Mouse (Mus musculus): ENCODE measurements around the gene Cep57l1. TPM values are rescaled to one million over a fixed set of nuclear protein-coding genes. Genes with fewer than 3 reads are reported as not detected.

Gene Cep57l1
- polyA plus RNA-seq, 2 experiments: 7.1 to 10.6 TPM

DNA sequence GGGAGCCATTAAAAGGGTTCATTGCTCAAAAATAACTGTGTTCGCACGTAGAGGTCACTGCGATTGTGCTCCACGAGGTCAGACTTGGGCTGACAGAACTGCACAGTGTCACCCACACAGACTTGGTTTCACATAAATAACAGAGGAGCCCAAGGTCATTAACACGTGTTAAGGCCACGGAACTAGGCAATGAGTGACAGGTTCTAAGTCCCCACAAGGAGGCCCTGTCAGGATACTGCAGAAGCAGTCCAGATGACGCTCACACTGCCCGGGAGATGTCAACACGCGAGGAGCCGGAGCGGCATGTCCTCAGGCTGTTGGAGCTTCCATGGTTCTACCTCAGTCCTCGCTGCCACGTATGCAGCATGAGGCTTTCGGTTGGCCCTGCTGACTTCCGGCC is 72.4 kb downstream of the Cep57l1 start:
- 89% methylated on average over 16 of the region's 16 CpGs for WGBS (ENCODE audit: insufficient replicate concordance)
- ATAC-seq (ENCODE audit: insufficient read depth): no peak
- H3K27ac ChIP-seq: no peak overlapping the region
- DNase-seq (ENCODE audit: low read depth in 3 of 3, low spot score in 3 of 3): no peak
- no peaks in the 10 kb centered on the region for H3K9me3 ChIP-seq (ENCODE audit: control insufficient read depth, low read length)
- no peaks in the 10 kb centered on the region; the same call in 1 of the 2 replicates for H3K36me3 ChIP-seq (replicated peaks; ENCODE audit: control insufficient read depth, insufficient read depth, low read depth)
- no peaks in the 10 kb centered on the region for H3K4me1 ChIP-seq (replicated peaks; ENCODE audit: control insufficient read depth in 2 of 2, insufficient read depth in 2 of 2, low read length in 1 of 2)
- no peak overlapping the region for H3K4me3 ChIP-seq (ENCODE audit: insufficient read depth in 1 of 2, low read depth in 2 of 2, low read length in 2 of 2)
- no peak overlapping the region for H3K9ac ChIP-seq (replicated peaks)
- H3K27me3 ChIP-seq (ENCODE audit: control insufficient read depth, insufficient read depth, low read length): no peaks in the 10 kb centered on the region
- TF ChIP-seq CTCF (IDR thresholded peaks at IDR 0.05; ENCODE audit: low read depth) (no peak), EP300 (IDR thresholded peaks at IDR 0.05; ENCODE audit: low read depth) (no peak)
- H3K4me2 ChIP-seq (ENCODE audit: low read depth): no peak overlapping the region

DNA sequence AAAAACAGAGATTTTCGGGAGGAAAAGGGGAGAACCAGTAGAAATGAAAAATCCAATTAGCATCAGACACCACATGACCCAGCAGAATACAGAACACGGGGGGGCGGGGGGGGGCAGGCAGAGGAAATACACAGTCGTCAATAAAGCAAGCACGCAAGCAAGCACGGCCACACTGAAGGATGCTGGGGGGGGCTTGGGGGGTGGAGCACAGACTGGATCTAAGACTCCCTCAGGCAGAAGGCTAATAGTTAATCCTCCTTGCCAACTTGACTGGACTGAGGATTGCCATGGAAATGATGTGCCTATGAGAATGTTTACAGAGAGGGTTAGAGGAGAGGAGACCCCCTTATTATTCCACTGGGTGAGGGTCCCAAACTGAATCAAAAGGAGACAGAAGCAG is 74.3 kb downstream of the Cep57l1 start:
- Histone ChIP-seq H3K9ac (replicated peaks) (no peak overlapping the region), H3K36me3 (replicated peaks; ENCODE audit: control insufficient read depth, insufficient read depth, low read depth) (no peaks in the 10 kb centered on the region; the same call in 1 of the 2 replicates), H3K27ac (no peak overlapping the region), H3K4me1 (replicated peaks; ENCODE audit: control insufficient read depth in 2 of 2, insufficient read depth in 2 of 2, low read length in 1 of 2) (no peaks in the 10 kb centered on the region), H3K27me3 (ENCODE audit: control insufficient read depth, insufficient read depth, low read length) (no peaks in the 10 kb centered on the region), H3K4me2 (ENCODE audit: low read depth) (no peak overlapping the region), H3K9me3 (ENCODE audit: control insufficient read depth, low read length) (no peaks in the 10 kb centered on the region), H3K4me3 (ENCODE audit: insufficient read depth in 1 of 2, low read depth in 2 of 2, low read length in 2 of 2) (no peak overlapping the region)
- WGBS (ENCODE audit: insufficient replicate concordance): 85% methylated on average over 6 of the region's 6 CpGs
- DNase-seq (ENCODE audit: low read depth in 3 of 3, low spot score in 3 of 3) (no peak), ATAC-seq (ENCODE audit: insufficient read depth) (no peak)
- no peak for TF ChIP-seq CTCF (IDR thresholded peaks at IDR 0.05; ENCODE audit: low read depth)
- TF ChIP-seq EP300 (IDR thresholded peaks at IDR 0.05; ENCODE audit: low read depth): no peak

DNA sequence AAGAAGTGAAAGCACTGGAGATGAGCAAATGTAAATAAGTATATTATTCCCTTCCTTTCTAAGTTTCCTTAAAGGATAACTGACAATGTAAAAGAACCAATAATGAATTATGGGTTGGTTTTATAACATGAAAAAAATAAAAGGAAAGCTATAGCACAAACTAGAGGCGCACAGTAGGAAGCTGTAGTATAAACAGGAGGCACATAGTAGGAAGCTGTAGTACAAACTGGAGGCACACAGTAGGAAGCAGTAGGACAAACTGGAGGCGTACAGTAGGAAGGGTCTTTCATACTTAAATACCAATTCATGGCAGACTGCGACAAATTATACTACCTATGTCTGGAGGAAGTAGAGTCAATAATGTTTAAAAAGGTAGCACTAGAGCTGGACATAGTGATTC is 76.5 kb downstream of the Cep57l1 start:
- peaks cover under 1% of the 10 kb centered on the region for H3K36me3 ChIP-seq (replicated peaks; ENCODE audit: control insufficient read depth, insufficient read depth, low read depth)
- TF ChIP-seq CTCF (IDR thresholded peaks at IDR 0.05; ENCODE audit: low read depth): no peak
- TF ChIP-seq EP300 (IDR thresholded peaks at IDR 0.05; ENCODE audit: low read depth): no peak
- DNase-seq (ENCODE audit: low read depth in 3 of 3, low spot score in 3 of 3) (no peak), ATAC-seq (ENCODE audit: insufficient read depth) (no peak)
- H3K9me3 ChIP-seq (ENCODE audit: control insufficient read depth, low read length): no peaks in the 10 kb centered on the region
- 83% methylated on average over 3 of the region's 3 CpGs for WGBS (ENCODE audit: insufficient replicate concordance)
- no peaks in the 10 kb centered on the region for H3K4me1 ChIP-seq (replicated peaks; ENCODE audit: control insufficient read depth in 2 of 2, insufficient read depth in 2 of 2, low read length in 1 of 2)
- H3K27me3 ChIP-seq (ENCODE audit: control insufficient read depth, insufficient read depth, low read length): no peaks in the 10 kb centered on the region
- H3K4me2 ChIP-seq (ENCODE audit: low read depth): no peak overlapping the region
- H3K4me3 ChIP-seq (ENCODE audit: insufficient read depth in 1 of 2, low read depth in 2 of 2, low read length in 2 of 2): no peak overlapping the region
- no peak overlapping the region for H3K27ac ChIP-seq
- H3K9ac ChIP-seq (replicated peaks): no peak overlapping the region

DNA sequence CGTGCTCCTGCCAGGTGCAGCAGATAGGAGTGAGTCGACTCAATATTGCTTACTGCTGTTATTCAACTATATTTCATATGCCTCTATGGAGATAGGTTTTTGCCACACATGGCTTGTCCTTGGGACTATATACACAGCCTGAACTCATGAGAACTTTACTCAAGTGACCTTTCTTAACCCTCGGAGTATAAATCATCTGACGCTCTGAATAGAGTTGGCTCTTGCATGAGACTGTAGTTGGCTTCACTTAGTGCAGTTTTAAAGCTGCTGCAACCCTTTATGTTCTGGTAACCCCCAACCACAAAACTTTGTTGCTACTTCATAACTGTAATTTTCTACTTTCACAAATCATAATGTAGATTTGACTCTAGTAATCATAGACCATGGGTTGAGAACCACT is 77.7 kb downstream of the Cep57l1 start:
- no peak overlapping the region for H3K4me3 ChIP-seq (ENCODE audit: insufficient read depth in 1 of 2, low read depth in 2 of 2, low read length in 2 of 2)
- no peak for DNase-seq (ENCODE audit: low read depth in 3 of 3, low spot score in 3 of 3)
- no peak overlapping the region for H3K9ac ChIP-seq (replicated peaks)
- TF ChIP-seq CTCF (IDR thresholded peaks at IDR 0.05; ENCODE audit: low read depth) (no peak), EP300 (IDR thresholded peaks at IDR 0.05; ENCODE audit: low read depth) (no peak)
- H3K9me3 ChIP-seq (ENCODE audit: control insufficient read depth, low read length): no peaks in the 10 kb centered on the region; the same call in 1 of the 2 replicates
- no peaks in the 10 kb centered on the region for H3K4me1 ChIP-seq (replicated peaks; ENCODE audit: control insufficient read depth in 2 of 2, insufficient read depth in 2 of 2, low read length in 1 of 2)
- no peak overlapping the region for H3K4me2 ChIP-seq (ENCODE audit: low read depth)
- H3K27ac ChIP-seq: no peak overlapping the region
- no peak for ATAC-seq (ENCODE audit: insufficient read depth)
- WGBS (ENCODE audit: insufficient replicate concordance): 75% methylated on average over 4 of the region's 4 CpGs
- H3K27me3 ChIP-seq (ENCODE audit: control insufficient read depth, insufficient read depth, low read length): no peaks in the 10 kb centered on the region
- H3K36me3 ChIP-seq (replicated peaks; ENCODE audit: control insufficient read depth, insufficient read depth, low read depth): peaks cover 5% of the 10 kb centered on the region

DNA sequence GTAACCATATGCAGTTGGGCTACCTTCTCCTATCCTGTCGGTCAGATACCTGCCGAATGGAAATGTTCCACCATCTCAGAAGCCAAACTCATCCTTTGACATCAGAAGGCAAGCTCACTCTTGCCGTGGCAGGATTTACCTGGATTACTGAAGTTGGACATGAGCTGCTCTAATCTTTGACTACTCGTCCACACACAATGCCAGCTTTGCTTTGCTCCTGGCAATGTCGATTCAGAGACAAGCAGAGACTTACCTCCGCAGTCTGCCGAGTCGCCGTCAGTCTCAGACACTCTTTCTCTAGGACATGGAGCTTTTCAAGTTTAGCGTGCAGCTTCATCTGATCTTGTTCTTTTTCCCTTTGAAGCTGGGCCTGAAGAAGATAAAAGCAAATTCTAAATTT is 78.9 kb downstream of the Cep57l1 start:
- no peaks in the 10 kb centered on the region for H3K27me3 ChIP-seq (ENCODE audit: control insufficient read depth, insufficient read depth, low read length)

More for the DNA sequence above, 78.9 kb downstream of the Cep57l1 start:
- Histone ChIP-seq H3K9ac (replicated peaks) (no peak overlapping the region), H3K4me3 (ENCODE audit: insufficient read depth in 1 of 2, low read depth in 2 of 2, low read length in 2 of 2) (no peak overlapping the region), H3K4me1 (replicated peaks; ENCODE audit: control insufficient read depth in 2 of 2, insufficient read depth in 2 of 2, low read length in 1 of 2) (no peaks in the 10 kb centered on the region), H3K27ac (no peak overlapping the region), H3K4me2 (ENCODE audit: low read depth) (no peak overlapping the region), H3K9me3 (ENCODE audit: control insufficient read depth, low read length) (no peaks in the 10 kb centered on the region; the same call in 1 of the 2 replicates), H3K36me3 (replicated peaks; ENCODE audit: control insufficient read depth, insufficient read depth, low read depth) (peaks cover 5% of the 10 kb centered on the region)
- TF ChIP-seq EP300 (IDR thresholded peaks at IDR 0.05; ENCODE audit: low read depth): no peak
- no peak for TF ChIP-seq CTCF (IDR thresholded peaks at IDR 0.05; ENCODE audit: low read depth)
- ATAC-seq (ENCODE audit: insufficient read depth) (no peak), DNase-seq (ENCODE audit: low read depth in 3 of 3, low spot score in 3 of 3) (no peak)
- 82% methylated on average over 10 of the region's 10 CpGs for WGBS (ENCODE audit: insufficient replicate concordance)

All from liver, embryonic 14.5 days (tissue).